Mouse (Mus musculus) layer of hippocampus, adult 18-20 months (tissue): ENCODE data around the gene Lrrtm4. TPM values are rescaled to one million over a fixed set of nuclear protein-coding genes. Genes with fewer than 3 reads are reported as not detected.

ENCODE experiments used
- DNase-seq, 2 experiments: peaks; one replicate each; pipeline ENCODE4 v3.0.0; 2022; ENCODE audit warnings: low spot score in 2 of 2
- total RNA-seq, 2 experiments: library from RNA; stranded (reverse); gene quantifications; 2 replicates each; pipeline ENCODE4 v1.2.3; 2021

Lrrtm4 gene
- total RNA-seq, 2 experiments from 2014 or later: 56.1 to 61.0 TPM

DNA sequence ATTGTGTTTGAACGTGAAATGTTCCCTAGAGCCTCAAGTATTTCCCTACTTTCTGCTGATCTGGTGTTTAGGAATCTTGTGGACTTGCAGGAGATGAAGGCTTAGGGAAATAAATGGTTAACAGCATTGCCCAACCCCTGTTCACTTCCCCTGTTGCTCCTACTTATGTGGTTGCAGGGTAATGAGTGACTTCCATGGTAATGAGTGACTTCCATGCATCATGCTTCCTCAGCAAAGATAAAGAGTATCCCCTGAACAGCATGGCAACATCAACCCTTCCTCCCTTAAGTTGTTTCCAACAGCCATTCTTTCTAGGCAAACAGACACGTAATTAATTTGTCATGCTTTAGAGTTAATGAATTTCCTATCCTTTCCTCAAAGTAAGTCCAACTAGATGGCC lies 685.5 kb downstream of the Lrrtm4 start:
- DNase-seq: no peak

DNA sequence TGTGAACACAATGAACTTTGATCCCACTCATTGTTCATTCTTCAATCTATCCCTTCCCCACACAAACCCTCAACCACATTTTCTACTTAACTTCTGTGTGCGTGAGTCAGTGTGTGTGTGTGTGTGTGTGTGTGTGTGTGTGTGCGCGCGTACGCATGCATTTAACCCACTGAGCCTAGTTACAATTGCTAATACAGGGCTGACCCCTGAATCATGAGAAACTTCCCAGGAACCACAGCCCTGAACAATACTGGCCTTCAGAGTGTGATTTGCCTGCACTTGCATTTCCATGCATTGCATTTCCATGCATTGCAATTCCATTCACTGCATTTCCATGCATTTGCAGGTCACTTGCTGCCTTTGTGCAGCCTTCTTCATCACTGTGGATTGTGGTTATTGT lies 701.8 kb downstream of the Lrrtm4 start:
- DNase-seq: no peak

DNA sequence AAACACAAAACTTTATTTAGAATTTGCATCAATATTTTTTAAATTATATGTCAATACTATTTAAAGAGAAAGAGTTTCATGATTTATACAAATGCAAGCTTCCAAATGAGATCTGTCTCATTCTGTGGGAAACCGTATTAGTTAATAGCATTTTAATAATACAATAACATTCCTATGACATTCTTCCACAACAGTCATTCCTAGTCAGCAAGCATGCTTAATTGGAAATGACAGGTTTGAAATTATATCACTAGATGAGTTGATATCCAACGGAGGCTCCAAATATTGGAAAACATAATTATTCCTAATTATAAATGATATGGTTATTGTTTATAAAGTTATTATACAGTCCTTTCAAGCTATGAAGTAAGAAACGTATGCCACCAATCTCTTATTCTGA lies 714.7 kb downstream of the Lrrtm4 start:
- no peak for DNase-seq

DNA sequence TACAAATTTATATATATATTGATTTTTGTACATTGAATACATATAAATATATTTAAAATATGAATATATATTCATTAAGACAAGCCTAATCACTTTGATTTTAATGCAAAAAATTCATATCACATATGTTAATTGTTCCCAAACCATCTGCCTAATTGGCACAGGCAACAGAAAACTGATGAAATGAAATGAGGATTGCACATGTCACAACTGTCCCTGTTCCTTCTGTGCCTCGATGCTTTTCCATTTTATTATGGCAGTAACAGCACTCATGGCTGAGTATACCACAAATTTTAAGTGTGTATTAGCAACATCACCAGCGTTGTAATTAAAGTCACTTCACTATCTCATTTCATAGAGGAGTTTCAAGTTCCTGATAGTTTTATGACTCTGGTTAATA lies 732.1 kb downstream of the Lrrtm4 start:
- DNase-seq: peak in 1 of 2 experiments; percentile 41

DNA sequence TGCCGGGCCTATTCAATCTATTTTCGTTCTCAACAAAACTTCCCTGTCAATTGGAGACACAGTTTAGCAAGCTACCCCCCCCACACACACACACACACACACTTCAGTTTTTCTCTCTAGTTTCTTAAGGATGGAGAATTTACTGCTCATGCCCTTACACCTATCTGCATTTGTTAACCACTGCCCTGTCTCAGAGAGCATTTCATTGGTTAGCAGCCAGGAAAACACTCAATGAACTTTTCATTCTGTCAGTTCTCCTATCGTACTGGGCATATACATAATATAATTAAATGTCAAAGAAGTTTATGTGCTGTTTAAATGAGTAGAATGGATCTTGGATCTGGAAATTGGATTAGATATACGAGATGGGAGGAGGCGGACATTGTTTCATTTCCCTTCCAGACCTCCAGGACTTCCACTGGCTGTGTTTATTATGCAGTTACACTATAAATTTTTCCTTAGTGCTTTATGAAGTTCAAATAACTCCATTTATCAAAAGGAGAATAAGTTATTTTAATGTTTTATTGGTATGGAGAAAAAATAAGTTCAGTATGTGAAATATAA lies 742.0 kb downstream of the Lrrtm4 start:
- DNase-seq: no peak

DNA sequence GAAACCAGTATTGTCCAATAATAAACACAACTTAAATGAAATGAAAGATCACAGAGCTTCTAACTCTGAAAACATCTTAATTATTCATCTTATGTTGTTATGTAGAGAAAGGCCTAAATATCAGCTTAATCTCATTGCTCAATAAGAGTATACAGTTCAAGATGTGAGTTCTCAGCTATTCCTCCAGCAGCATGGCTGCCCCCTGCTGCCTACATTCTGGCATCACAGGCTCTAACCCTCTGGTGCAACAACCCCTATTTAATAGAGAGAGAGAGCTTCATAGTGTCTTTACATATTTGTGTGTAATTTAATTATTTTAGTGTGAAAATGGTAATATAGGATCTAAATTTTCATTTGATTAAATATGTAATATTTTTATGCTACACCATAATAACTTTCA lies 767.6 kb downstream of the Lrrtm4 start:
- DNase-seq: no peak

DNA sequence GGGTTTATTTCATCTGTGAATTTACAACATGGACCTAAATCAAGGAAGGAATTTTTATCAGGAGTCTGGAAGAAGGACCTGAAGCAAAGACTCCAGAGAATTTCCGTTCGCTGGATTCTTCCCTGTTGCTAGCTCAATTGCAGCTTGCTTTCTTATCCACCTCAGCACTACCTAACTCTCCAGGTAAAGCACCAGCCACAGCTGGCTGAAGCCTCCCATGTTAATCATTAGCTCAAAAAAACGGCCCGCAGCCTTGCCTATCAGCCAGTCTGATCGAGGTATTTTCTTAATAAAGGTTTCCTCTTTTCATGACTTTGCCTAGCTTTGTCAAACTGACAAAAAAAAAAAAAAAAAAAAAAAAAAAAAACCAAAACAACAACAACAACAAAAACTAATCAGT lies 805.1 kb downstream of the Lrrtm4 start:
- DNase-seq: no peak

DNA sequence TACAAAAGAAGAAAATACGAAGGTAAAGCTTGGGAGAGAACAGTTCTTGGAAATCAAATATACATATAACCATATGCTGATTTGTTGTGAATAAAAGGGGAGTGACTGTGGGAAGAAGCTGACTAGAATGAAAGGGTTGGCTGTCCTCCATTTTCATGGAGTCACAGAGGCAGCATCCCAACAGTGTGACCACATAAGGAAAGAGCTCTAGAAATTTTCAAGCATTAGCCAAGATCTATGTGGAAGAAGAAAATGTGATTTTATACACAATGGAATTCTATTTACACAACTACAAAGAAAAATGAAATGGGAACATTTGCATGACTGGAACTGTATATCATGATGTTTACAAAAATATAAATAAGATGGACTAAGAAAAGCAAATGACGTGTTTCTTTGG lies 821.1 kb downstream of the Lrrtm4 start:
- no peak for DNase-seq

DNA sequence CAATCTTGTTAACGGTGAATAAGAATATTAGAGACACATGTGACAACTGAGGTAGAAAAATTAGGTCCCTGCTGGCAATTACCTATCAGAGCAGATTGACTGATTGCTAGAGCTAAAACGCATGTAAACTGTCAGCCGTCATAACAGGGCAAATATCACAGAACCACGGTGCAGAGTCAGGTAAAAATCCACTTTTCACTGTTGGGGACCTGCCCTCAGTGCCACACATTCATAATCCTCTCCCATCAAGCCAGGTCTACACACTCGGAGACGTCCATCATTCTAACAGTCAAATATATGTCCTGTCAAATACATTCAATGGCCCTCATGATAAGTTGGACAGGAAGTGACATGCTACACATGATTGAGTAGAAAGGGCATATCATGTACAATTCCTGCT lies 826.6 kb downstream of the Lrrtm4 start:
- DNase-seq: no peak

DNA sequence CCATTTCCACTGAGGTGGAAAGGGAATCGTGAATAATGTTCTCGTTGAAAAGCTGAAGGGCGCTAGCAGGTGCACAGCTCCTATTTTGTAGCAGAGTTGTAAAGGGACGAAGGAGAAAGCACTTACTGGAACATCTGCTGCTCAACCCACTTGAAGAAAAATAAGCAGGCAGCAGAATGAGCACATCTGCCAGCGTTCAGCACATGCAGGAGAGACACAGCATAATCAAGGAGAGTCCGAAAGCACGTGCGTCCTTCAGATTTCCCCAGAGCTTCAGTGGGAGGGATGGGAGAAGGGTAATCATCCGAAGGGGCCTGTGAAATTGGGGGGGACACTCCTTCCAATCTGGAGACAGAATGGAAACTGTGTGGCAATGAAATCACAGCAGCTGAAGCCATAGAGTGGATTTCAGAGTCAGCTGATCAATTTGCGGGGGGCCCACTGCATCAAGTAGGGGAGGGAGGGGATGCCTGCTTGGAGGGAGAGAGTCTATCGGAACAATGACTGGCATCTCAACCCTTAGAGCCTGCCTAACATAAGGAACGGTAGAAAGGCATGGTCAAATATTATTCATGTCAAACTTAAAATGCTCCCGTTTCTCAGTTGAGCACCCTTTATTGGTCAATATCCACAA lies 838.4 kb downstream of the Lrrtm4 start:
- DNase-seq: no peak

Other genes starting within 250 kb of the Lrrtm4 start
- gene Gm20594, start 201.0 kb upstream of the Lrrtm4 start, total RNA-seq: not detected